In genomic region chr2:5714211-5715053, GRCm38 (mm10) we compare ENCODE assay signal across 8 mouse cellular contexts. TPM values are rescaled to one million over a fixed set of nuclear protein-coding genes. Genes with fewer than 3 reads are reported as not detected.
DNase-seq lines count a peak whose midpoint lies in the region; ATAC-seq lines count a peak whose summit lies in the region.

TSS of gene Camk1d (minus strand) at chr2:5714515.

- peak; percentile 64 for ATAC-seq in inflammation-experienced regulatory T-cells, adult 6 months
- peak; percentile 68 for ATAC-seq in megakaryocyte progenitor cell, adult 5-6 weeks (replicated peaks; ENCODE audit: poor library complexity)

- intact Hi-C loops in left cerebral cortex, postnatal 10 days (cut with DNase I) = loop anchor here (2.0 to 10.0 kb wide), 3 partner anchors 56 to 260 kb away; no protein-coding TSS in a partner anchor

- peak; percentile 85 for DNase-seq in WW6 (ENCODE audit: low read depth, low spot score)
- DNase-seq in cerebellum, postnatal 4 days (ENCODE audit: low spot score in 2 of 2) = peak; percentile 47 to 72
- DNase-seq in gastrocnemius, postnatal 10 days = peak; percentile 65
- DNase-seq in left cerebral cortex, postnatal 10 days (ENCODE audit: extremely low spot score in 1 of 2, low spot score in 2 of 2) = peak; percentile 70 to 87
- peak; percentile 89 for DNase-seq in right cerebral cortex, postnatal 10 days (ENCODE audit: low spot score in 2 of 2)
- DNase-seq in urinary bladder, postnatal 14 days (ENCODE audit: low spot score) = peak; percentile 73

RNA-seq across cellular contexts. Expression of gene Camk1d, which starts in this region (rescaled TPM):
- total RNA-seq in gastrocnemius, postnatal 10 days (2021) = 1 to 10 TPM; 2.4 to 5.0 TPM
- 10 to 100 TPM in 1 of 3 experiments, 1 to 10 TPM in 2; 8.0 to 13.0 (median 9.3) TPM for polyA plus RNA-seq in inflammation-experienced regulatory T-cells, adult 6 months (2017; shearing (Covaris generic))
- total RNA-seq in left cerebral cortex, postnatal 10 days (2021) = 100 to 1,000 TPM in 1 of 2 experiments, 10 to 100 TPM in 1; 99.2 to 101 TPM
- total RNA-seq in megakaryocyte progenitor cell, adult 5-6 weeks (2015) = 3.3 and 4.2 TPM in 2 replicates
- 1.1 and 1.5 TPM in 2 replicates for total RNA-seq in megakaryocyte progenitor cell, adult 5-6 weeks (2017)

Comparison
In these comparisons a context has a peak if more than half of its experiments do, and no peak if none do; other contexts are left out.
1. Peak in every context shown above with its lines: DNase-seq and ATAC-seq.
2. RNA of gene Camk1d (total RNA-seq): 99.2 to 101 TPM in left cerebral cortex, postnatal 10 days; 2.4 to 5.0 TPM in gastrocnemius, postnatal 10 days and 1.1 to 4.2 TPM in megakaryocyte progenitor cell, adult 5-6 weeks; every median in the first group is over 10 times any median in the second.